Mouse (Mus musculus) small intestine, adult 2 months (tissue): ENCODE data around the gene Unc5a.

ENCODE experiments used
- CTCF ChIP-seq: fragments of 200-500 bp; IDR thresholded peaks from 2 replicates; pipeline ENCODE4 v1.5.1; 2012; ENCODE audit warnings: low read depth, mild to moderate bottlenecking, control low read depth, inconsistent platforms, low read length, moderate library complexity, mixed read lengths; ENCODE audit not compliant: insufficient replicate concordance, insufficient read length; ENCODE audit errors: extremely low read depth
- POLR2A ChIP-seq: fragments of 200-500 bp; IDR thresholded peaks from 2 replicates; pipeline ENCODE4 v1.6.1; 2012; ENCODE audit warnings: low read depth, mild to moderate bottlenecking, control low read depth, inconsistent platforms, low read length, moderate library complexity

- no peak for TF ChIP-seq POLR2A
- no peak for TF ChIP-seq CTCF
These were observed 14.3 kb upstream of the Unc5a start for GRCm38 (mm10) chr13:54934873-54935272.
